Mouse (Mus musculus) thymus, postnatal 25 days (tissue): ENCODE results near the gene Gria1.

Experiments
- DNase-seq: peaks from one replicate; pipeline ENCODE4 v3.0.0; 2022

Gria1 gene

GRCm38 (mm10) chr11:57070196-57070901, 59.2 kb downstream of the Gria1 start:
- DNase-seq: no peak

GRCm38 (mm10) chr11:57072171-57072570, 61.0 kb downstream of the Gria1 start:
- DNase-seq: no peak

- no peak for DNase-seq
These were observed 68.2 kb downstream of the Gria1 start for GRCm38 (mm10) chr11:57079423-57079822.

DNA sequence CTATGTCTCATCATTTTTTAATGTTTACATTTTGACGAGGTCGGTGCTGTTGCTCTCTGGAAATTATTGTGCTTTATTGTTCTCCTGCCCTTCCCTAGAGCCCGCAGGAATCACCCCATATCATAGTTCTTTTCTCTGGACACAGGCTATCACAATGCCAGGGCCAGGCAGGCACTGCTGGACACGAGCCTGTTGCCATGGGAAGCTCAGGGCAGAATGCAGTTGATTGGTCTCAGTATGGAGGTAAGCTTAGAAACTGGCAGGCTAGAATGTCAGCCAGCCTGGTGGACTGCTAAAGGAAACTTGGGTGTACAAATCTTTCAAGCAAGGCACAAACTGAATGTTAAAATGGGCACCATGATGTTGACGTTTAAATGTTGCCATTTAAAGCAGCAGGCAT, 78.3 kb downstream of the Gria1 start:
- no peak for DNase-seq

DNA sequence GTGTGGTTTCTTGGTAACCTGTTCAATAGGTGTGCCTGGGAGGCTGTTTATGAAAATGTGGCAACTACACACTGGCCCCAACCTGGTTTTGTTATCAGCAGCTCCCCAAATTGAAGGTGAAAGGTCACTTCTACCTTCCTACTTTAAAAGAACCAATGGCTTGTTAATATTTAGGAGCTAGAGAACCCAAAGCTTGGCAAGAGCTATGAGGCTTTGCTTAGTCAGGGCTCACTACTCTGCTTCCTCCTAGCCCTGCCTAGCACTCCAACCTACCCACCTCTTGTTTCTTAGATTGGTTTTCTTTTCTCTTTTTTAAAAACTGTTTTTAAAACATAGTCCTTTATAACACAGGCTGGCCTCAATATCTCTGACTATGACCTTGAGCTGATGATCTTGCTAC, 79.5 kb downstream of the Gria1 start:
- DNase-seq: no peak

GRCm38 (mm10) chr11:57091276-57091914, 80.2 kb downstream of the Gria1 start:
- no peak for DNase-seq

GRCm38 (mm10) chr11:57100491-57100890, 89.3 kb downstream of the Gria1 start:
- no peak for DNase-seq

DNA sequence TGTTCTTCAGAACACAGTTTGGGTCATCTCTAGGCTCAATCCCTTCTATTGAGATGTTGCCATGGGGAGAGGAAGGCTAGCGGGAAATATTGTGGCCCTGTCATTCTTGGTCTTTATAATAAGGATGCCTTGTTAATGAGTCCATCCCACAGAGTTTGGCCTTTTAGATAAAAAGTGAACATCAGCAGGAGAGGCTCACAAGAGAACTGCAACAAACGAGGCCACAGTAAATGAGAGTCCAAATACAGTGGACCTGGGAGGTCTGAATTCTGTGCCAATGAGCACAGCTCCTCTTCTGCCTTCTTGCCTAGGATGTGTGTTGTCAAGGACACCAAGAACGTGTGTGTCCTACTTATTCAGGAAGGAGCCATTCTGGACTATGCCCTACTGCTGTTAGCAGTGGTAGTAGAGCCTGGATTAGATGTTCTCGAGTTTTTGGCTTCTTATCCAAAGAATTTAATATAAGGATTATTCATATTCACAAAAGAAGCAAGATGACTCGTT, 92.6 kb downstream of the Gria1 start:
- DNase-seq: no peak

DNA sequence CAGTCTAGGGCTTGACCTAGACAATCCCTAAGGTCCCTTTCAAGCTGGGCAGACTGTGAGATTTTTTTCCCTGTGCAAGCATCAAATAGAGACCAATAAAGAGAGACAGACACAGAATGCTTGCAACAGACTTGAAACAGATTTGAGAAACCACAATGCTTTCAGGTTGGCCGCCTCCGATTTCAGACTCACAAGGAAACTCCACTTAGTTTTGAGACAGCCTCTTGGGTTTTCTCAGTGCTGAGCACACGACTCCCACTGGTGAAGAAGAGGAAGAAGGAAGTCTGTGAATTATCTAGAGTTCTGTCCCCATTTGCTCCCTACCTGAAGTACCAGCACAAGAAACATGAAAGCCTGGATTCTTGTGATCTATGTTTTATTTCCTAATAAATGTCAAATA, 94.5 kb downstream of the Gria1 start:
- DNase-seq: no peak

DNA sequence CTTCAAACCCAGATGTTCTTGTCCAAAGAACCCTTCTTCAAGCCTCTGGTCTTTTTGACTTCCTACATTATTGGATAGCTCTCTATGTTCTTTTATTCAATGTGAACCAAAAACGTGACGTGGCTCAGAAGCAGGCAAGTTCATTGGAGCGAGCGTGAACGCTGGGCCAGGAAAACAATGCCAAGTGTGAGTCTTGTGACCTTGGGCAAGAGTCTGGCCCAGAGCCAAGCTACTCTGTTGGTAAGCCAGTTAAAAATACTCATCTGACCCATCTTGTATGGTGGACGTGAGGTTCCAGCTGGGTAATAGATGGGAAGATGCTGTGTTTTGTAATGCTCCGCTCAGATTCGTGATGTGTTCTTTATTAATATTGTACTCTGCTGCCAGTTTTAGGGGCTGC, 101.2 kb downstream of the Gria1 start:
- DNase-seq: no peak

DNA sequence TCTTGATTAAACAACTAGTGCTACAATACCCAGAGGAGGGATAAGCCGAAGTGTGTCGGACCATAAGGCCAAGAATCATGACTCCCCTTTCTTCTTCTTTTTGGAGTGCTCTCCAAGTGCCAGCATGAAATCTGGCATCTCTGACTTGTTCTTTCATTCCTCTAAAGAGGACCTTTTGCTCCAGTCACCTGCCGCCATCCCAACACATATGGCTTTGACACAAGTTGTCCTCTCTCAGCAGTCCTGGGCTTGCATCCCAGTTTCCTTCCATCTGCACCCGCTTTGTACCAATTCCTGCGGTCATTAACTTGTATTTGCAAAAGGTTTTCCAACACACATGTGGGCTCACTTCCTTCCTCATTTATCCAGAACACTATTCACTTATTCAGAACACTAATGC, 103.2 kb downstream of the Gria1 start:
- DNase-seq: no peak

- no peak for DNase-seq
These were observed 115.9 kb downstream of the Gria1 start for GRCm38 (mm10) chr11:57127066-57127465.

DNA sequence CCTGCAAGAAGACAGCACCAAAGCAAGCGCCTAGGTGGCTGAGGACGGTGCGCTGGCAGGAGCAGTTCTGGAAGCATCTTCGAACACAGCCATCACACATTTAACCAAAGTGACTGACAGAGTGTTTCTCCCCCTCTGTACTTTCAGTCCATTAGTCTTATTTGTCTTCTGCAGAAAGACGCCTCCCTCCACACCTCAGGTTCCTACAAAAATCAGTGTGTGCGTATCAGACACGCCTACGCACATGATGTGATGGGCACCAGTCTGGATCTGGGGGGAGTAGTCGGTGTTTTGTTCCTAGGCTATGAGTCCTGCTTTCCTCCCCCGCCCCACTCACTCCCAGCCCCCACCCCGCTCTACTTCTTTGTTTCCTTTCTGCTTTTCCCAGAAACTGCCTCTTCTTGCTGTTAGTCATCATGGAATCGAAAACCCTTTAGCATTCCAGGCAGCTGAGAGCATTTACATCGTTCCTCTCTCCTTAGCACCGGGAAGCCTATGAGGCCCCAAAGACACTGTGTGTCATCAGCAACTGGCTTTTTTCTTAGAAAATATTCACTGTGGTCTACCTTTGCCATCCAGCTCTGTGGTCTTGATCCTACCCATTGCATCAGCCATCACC, 129.1 kb downstream of the Gria1 start:
- DNase-seq: no peak

DNA sequence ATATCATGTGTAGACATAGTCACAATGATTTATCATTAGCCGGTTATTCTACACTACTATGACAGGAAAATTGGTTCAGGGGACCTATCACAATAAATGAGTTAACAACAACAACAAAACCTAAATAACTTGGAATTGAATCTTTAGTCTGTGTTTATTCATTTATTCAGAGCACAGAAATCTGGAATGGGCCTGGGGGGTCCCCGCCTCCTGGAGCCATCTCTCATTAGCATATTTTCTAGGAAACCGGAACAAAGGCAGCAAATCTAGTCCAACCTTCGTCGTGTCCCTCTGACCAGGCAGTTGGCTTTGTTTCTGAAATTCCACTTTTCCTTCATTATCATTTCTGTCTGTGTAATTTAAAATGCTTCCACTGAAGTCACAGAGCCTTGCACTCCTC, 132.5 kb downstream of the Gria1 start:
- DNase-seq: no peak

DNA sequence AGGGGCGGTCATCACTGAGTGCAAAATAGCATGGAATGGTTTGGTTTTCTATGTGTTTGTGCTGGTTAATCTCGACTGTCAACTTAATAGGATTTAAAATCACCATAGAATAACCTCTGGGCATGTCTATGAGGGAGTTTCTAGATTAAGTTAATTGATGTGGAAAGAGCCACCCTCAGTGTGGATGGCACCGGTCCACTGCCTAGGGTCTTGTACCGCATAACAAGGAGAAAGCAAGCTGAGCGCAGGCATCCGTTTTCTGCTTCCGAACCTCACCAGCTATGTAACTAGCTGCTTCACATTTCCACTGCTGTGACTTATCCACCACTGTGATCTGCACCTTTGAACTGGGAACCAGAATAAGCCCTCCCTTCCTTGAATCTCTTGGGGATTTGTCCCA, 134.0 kb downstream of the Gria1 start:
- DNase-seq: no peak

DNA sequence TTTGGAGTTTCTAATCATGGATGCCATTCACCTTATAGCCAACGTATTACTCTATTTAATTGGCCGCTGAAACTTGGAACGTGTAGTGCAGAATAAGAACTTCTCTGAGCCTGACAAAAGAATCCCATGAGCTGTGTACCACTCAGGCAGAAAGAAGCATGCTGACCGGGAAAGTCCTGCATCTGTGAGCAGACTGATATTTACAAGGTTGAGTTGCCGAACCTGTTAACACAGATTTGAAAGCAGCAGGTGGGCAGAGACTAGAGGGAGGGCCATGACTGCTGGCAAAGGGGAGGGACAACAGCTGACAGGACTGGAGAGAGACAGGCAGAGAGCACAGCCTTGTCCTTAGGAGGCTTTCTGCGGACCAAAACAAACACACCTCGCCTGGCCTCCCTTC, 134.5 kb downstream of the Gria1 start:
- DNase-seq: no peak

GRCm38 (mm10) chr11:57151674-57152073, 140.5 kb downstream of the Gria1 start:
- no peak for DNase-seq

DNA sequence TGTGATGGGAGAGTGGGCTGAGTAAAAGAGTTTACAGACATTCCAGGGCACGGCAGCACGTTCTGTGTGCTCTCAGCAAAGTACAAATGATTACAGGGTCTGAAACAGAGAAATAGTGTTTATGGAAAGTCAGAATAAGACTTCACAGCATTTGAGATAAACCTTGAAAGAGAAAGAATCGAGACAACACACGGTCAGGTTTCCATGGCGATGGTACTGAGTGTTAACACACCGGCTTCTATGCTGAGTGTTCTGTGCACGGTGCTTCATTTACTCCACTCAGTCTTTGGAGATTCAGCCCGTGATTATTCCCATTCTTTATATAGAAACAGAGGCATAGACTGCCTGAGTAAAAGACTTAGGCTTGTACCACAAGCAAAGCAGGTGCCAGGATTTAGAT, 143.8 kb downstream of the Gria1 start:
- no peak for DNase-seq

- no peak for DNase-seq
These were observed 148.2 kb downstream of the Gria1 start for GRCm38 (mm10) chr11:57159412-57159811.

DNA sequence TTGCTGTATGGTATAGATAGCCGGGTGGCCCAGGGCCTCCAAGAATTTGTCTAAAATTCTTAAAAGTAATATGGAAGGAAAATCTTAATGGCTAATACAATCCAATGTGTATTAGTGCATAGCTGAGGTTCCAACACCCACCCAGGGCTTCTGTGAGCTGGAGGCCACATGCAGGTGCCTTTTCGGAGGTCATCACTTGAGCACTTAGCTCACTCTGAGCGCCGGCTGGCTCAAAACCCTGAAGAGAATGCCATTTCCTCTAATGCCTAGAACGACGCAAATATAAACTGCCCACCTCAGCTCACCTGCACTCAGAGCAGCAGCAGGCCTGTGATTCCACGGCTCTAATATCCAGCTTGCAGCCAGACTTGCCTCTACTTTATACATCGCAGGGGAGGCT, 148.9 kb downstream of the Gria1 start:
- no peak for DNase-seq

GRCm38 (mm10) chr11:57162931-57163330, 151.7 kb downstream of the Gria1 start:
- DNase-seq: no peak

DNA sequence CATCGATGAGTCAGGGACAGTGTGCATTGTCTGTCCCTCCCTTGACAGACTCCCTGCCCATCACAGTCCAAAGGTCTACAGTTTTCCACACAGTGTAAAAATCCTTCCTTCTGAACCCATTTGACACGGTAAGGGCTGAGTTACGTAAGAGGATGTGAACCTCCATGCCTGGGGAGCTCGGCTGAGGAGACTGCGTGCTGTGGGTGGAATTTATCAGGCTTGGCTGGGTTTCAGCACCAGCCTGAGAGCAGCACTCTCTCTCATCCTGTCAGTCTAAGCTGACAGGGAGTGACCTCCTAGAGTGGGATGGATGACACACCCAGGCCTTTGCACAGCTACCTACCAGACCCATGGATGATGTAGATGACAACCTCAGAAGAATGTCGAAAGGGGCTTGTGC, 158.9 kb downstream of the Gria1 start:
- DNase-seq: no peak

DNA sequence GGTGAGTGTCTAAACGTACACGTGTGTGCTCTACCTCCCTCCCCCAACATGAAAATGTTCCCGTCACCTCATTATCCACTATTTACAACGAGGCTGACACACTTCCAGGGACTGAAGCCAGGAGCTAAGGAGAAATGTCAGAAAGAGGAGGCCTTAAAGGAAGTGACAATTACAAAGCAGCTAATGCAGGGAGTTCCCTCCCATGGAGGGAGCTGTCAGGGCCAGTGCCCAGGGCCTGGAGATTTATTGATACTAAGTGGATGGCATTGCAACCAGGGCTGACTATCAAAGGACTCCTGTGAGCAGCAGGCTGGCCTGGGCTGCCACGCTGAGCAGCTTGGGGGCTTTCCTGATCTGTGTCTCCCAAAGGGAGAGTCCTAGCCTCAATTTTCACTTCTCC, 163.0 kb downstream of the Gria1 start:
- no peak for DNase-seq

- DNase-seq: no peak
These were observed 165.4 kb downstream of the Gria1 start for GRCm38 (mm10) chr11:57176552-57176951.
